Mouse (Mus musculus): ENCODE measurements at regions not wholly inside any gene's neighbourhood (a gene's known extent, or its start where the extent isn't known, plus 50 kb on each side); places are given as distances from the start of the nearest gene placed in this dataset.

DNA sequence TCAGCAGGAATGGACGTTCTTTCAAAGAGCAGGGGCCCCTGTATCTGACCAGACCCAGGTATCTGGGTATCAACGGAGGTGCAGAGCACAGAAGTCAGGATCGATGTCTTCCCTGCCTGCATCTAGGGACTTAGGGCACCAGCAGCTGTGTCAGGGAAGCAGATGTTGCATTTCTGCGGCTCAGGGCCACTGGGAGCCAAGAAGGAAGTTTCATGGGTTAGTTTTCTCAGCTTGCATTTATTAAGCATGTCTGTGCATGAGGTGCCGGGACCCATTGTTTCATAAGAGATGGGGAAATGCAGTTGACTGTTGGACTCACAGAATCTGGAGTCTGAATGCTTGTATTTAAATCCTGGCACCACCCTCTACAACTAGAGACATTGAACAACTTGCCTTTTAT lies 71.3 kb upstream of the Spon1 start:
- no peak for TF ChIP-seq CTCF (conservative IDR thresholded peaks at IDR 0.05 in 1 of 2, IDR thresholded peaks at IDR 0.05 in 1 of 2; ENCODE audit: low read depth in 2 of 2, low read length in 2 of 2)
- TF ChIP-seq SMC3 (IDR thresholded peaks at IDR 0.05; ENCODE audit: low read depth, low read length), result no peak
- no peak for TF ChIP-seq POLR2A (IDR thresholded peaks at IDR 0.05; ENCODE audit: low read depth, low read length)

Data from CH12.LX (cell line).